Mouse (Mus musculus) neural tube, embryonic 15.5 days (tissue): ENCODE measurements around the gene Timm17a. TPM values are rescaled to one million over a fixed set of nuclear protein-coding genes. Genes with fewer than 3 reads are reported as not detected.
A peak's percentile ranks its signal among the peaks of the same experiment; 100 is the strongest.

Source experiments
- ATAC-seq: fragments of 200-750 bp; cut with Nextera tagmentation; 2 replicates; pipeline ENCODE4 v1.8.0; 2017; ENCODE audit warnings: mild to moderate bottlenecking, moderate TSS enrichment, moderate library complexity; ENCODE audit not compliant: low FRiP score
- H3K27ac ChIP-seq: fragments of 300-500 bp; sonication (generic); replicated peaks from 2 replicates; pipeline ENCODE4 v1.5.1; 2015; ENCODE audit warnings: mild to moderate bottlenecking, inconsistent platforms
- H3K27me3 ChIP-seq: fragments of 300-500 bp; sonication (generic); replicated peaks from 2 replicates; pipeline ENCODE4 v1.6.1; 2015; ENCODE audit warnings: inconsistent platforms
- H3K36me3 ChIP-seq: fragments of 300-500 bp; sonication (generic); 2 replicates; pipeline ENCODE4 v1.6.1; 2015; ENCODE audit warnings: inconsistent platforms
- H3K4me1 ChIP-seq: fragments of 300-500 bp; sonication (generic); 2 replicates; pipeline ENCODE4 v1.6.1; 2015; ENCODE audit warnings: inconsistent platforms
- H3K4me2 ChIP-seq: fragments of 300-500 bp; sonication (generic); 2 replicates; pipeline ENCODE4 v1.6.1; 2015; ENCODE audit warnings: inconsistent platforms, mild to moderate bottlenecking, moderate library complexity
- H3K4me3 ChIP-seq: fragments of 300-500 bp; sonication (generic); replicated peaks from 2 replicates; pipeline ENCODE4 v1.5.1; 2015; ENCODE audit warnings: mild to moderate bottlenecking, inconsistent platforms
- H3K9ac ChIP-seq: fragments of 300-500 bp; sonication (generic); replicated peaks from 2 replicates; pipeline ENCODE4 v1.6.1; 2015; ENCODE audit warnings: mild to moderate bottlenecking, inconsistent platforms
- H3K9me3 ChIP-seq: fragments of 300-500 bp; sonication (generic); replicated peaks from 2 replicates; pipeline ENCODE4 v1.6.1; 2016; ENCODE audit warnings: inconsistent platforms
- WGBS: fragments of 180-500 bp; shearing (Covaris S2); methylation state at CpG from one replicate; pipeline ENCODE4 v1.1.7; 2015; ENCODE audit warnings: mixed read lengths; 5-methylcytosine and 5-hydroxymethylcytosine counted together
- polyA plus RNA-seq: library from polyadenylated mRNA; unstranded; fragments of >200 nt; fragmentation: Nextera tagmentation; extraction: Ambion mirVana; gene quantifications from 2 replicates; pipeline ENCODE4 v1.2.1, GENCODE M21; 2015

Gene Timm17a
- polyA plus RNA-seq, 1 experiment from 2014 or later: 181 TPM

DNA sequence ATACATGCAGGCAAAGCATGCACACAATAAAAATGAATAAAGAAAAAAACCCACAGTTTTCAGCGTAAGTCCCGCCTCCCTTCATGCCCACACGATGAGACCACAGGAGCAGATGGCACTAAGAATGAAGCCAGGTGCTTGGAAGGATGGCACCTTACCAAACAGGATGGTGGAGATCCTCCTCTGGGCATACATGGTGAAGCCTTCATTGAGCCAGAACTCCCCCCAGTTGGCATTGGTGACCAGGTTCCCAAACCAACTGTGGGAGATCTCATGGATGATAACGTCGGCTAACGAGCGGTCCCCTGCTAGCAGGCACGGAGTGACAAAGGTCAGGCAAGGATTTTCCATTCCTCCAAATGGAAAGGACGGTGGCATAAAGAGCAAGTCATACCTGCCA lies 42.2 kb downstream of the Timm17a start:
- Histone ChIP-seq H3K4me1 (no peaks in the 10 kb centered on the region), H3K27me3 (no peaks in the 10 kb centered on the region), H3K36me3 (peaks cover 70% of the 10 kb centered on the region), H3K9me3 (no peaks in the 10 kb centered on the region), H3K27ac (no peak overlapping the region), H3K4me3 (no peak overlapping the region), H3K9ac (no peak overlapping the region), H3K4me2 (no peak overlapping the region)
- ATAC-seq: no peak
- 91% methylated on average over 9 of the region's 9 CpGs for WGBS

DNA sequence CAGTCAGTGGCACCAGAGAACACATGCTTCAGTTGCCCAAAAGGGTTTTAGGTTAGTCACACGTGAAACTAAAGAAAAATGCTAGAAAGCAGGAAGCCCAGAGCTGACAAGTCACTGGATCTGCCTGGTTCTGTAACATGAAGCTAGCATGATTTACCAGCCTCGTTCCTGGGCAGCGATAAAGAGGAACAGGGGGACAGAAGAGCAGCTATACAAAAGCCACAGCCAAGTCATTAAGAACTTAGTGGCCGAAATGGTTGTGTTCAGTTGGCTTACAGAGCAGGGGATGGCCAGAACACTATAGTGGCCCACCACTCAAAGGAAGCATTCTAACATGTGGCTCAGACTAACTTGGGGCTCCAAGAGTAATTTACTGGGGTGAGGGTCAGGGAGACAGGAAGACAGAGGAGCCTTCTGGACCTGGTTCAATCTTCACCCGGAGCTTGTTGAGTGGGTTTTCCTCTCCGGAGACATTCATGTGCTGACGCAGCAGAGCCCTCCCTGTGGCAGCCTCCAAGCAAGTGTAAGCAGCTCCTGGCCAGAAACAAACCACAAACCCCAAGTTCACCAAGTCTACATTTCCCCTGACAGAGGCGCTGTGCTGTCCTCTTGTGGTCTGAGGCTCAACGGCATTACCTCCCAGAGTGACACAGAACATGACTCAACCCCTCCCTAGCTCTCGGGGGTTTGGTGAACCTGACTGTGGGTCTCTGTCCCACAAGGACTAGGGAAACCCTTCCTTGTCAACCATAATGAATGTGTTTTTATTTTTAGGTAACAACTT lies 45.7 kb downstream of the Timm17a start:
- Histone ChIP-seq H3K27ac (no peak overlapping the region), H3K9ac (no peak overlapping the region), H3K4me3 (no peak overlapping the region), H3K36me3 (peaks cover 85% of the 10 kb centered on the region), H3K27me3 (no peaks in the 10 kb centered on the region), H3K9me3 (no peaks in the 10 kb centered on the region), H3K4me2 (no peak overlapping the region), H3K4me1 (no peaks in the 10 kb centered on the region)
- ATAC-seq: no peak
- WGBS: 85% methylated on average over 10 of the region's 10 CpGs

GRCm38 (mm10) chr1:135265834-135266233 lies 47.7 kb downstream of the Timm17a start:
- WGBS: 91% methylated on average over 5 of the region's 5 CpGs
- Histone ChIP-seq H3K36me3 (peaks cover 82% of the 10 kb centered on the region), H3K4me2 (no peak overlapping the region), H3K27me3 (no peaks in the 10 kb centered on the region), H3K9me3 (no peaks in the 10 kb centered on the region), H3K27ac (no peak overlapping the region), H3K9ac (no peak overlapping the region), H3K4me3 (no peak overlapping the region), H3K4me1 (no peaks in the 10 kb centered on the region)
- ATAC-seq: no peak

DNA sequence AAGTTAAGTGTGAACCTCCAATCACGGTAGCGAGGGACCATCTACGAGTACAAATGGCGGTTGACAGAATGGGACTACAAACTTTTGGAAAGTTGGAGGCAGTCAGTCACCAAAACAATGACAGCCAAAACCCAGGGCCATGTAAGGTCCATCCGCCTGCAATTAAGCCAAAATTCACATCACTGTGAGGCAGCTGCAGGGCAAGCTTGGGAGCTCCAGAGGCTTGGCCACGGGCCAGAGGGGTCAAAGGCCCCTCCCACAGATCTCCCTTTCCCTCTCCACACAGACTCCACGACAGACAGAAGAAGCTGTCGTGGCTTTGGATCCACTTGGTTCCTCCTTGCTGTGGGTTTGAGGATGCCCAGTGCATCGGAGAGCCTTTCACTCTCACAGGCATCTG lies 50.3 kb downstream of the Timm17a start:
- no peak for ATAC-seq
- WGBS: 84% methylated on average over 9 of the region's 9 CpGs
- H3K9ac ChIP-seq: no peak overlapping the region
- H3K4me2 ChIP-seq: no peak overlapping the region
- no peak overlapping the region for H3K27ac ChIP-seq
- no peaks in the 10 kb centered on the region for H3K27me3 ChIP-seq
- no peak overlapping the region for H3K4me3 ChIP-seq
- H3K36me3 ChIP-seq: peaks cover 66% of the 10 kb centered on the region
- H3K4me1 ChIP-seq: peaks cover 8% of the 10 kb centered on the region
- H3K9me3 ChIP-seq: no peaks in the 10 kb centered on the region

- H3K4me3 ChIP-seq: no peak overlapping the region
- H3K27ac ChIP-seq: no peak overlapping the region
- H3K9me3 ChIP-seq: no peaks in the 10 kb centered on the region
- H3K27me3 ChIP-seq: no peaks in the 10 kb centered on the region
- WGBS: 92% methylated on average over 3 of the region's 3 CpGs
- H3K4me2 ChIP-seq: no peak overlapping the region
- H3K36me3 ChIP-seq: peaks cover 57% of the 10 kb centered on the region
- ATAC-seq: no peak
- peaks cover 13% of the 10 kb centered on the region for H3K4me1 ChIP-seq
- no peak overlapping the region for H3K9ac ChIP-seq
Observed at GRCm38 (mm10) chr1:135262329-135262728, 51.2 kb downstream of the Timm17a start.

DNA sequence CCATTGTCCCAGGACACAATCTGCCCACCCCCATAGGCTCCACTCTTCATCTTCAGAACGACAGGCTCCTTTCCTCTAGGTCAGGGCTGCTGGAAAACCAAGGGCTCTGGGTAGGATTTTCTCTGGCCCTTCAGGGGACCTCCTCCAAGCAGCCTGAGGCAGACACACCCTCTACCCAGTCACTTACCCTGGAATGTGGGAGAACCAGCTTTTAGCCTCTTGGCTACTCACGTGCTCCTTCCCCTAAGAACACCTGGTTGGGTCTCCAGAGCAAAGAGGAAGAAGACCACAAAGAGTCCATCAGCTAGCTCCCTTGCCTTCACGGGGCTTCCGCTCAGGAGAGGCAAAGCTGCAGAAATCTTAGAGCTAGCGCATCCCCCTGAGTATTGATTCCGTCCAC lies 52.6 kb downstream of the Timm17a start:
- Histone ChIP-seq H3K27ac (no peak overlapping the region), H3K4me1 (peaks cover 13% of the 10 kb centered on the region), H3K4me3 (no peak overlapping the region), H3K4me2 (no peak overlapping the region), H3K27me3 (no peaks in the 10 kb centered on the region), H3K9me3 (no peaks in the 10 kb centered on the region), H3K36me3 (peaks cover 43% of the 10 kb centered on the region), H3K9ac (no peak overlapping the region)
- 71% methylated on average over 6 of the region's 6 CpGs for WGBS
- no peak for ATAC-seq

DNA sequence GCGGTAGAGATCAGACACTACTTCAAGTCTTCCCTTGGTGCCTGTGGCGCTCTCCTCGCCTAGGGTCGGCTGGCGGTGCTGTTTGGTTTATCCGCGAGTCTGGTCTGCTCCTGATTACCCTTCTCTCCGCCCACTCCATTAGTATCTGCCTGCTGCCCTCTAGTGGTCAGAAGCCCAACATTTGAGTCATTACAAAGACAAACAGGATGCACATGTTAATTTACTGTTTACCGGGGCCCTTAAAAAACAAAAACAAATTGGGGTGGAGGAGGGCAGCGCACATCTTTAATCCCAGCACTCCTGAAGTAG lies 54.5 kb downstream of the Timm17a start:
- WGBS: 1% methylated on average over 10 of the region's 10 CpGs
- no peak overlapping the region; the same call in 1 of the 2 replicates for H3K4me3 ChIP-seq
- peak overlapping the region; percentile 33; the same call in 1 of the 2 replicates for H3K27ac ChIP-seq

GRCm38 (mm10) chr1:135258380-135259127 lies 55.0 kb downstream of the Timm17a start, which contains the start of gene Elf3:
TSS of gene Elf3 (minus strand) at chr1:135258568.
- peak; percentile 38; the same call in 1 of the 2 replicates for ATAC-seq
- Histone ChIP-seq H3K4me2 (peak within 1 kb of the TSS; percentile 56), H3K4me1 (peaks cover 13% of the 10 kb centered on the region), H3K27ac (peak within 1 kb of the TSS; percentile 33; the same call in 1 of the 2 replicates), H3K4me3 (no peak within 1 kb of the TSS; the same call in 1 of the 2 replicates), H3K36me3 (peaks cover 20% of the 10 kb centered on the region), H3K9ac (no peak within 1 kb of the TSS), H3K9me3 (no peaks in the 10 kb centered on the region), H3K27me3 (no peaks in the 10 kb centered on the region)
- 8% methylated on average over 19 of the region's 19 CpGs for WGBS

More for the DNA sequence above, 54.5 kb downstream of the Timm17a start:
- ATAC-seq: peak; percentile 86
- Histone ChIP-seq H3K27me3 (no peaks in the 10 kb centered on the region), H3K36me3 (peaks cover 25% of the 10 kb centered on the region), H3K4me2 (peak overlapping the region; percentile 56), H3K9ac (no peak overlapping the region), H3K4me1 (peaks cover 13% of the 10 kb centered on the region), H3K9me3 (no peaks in the 10 kb centered on the region)

DNA sequence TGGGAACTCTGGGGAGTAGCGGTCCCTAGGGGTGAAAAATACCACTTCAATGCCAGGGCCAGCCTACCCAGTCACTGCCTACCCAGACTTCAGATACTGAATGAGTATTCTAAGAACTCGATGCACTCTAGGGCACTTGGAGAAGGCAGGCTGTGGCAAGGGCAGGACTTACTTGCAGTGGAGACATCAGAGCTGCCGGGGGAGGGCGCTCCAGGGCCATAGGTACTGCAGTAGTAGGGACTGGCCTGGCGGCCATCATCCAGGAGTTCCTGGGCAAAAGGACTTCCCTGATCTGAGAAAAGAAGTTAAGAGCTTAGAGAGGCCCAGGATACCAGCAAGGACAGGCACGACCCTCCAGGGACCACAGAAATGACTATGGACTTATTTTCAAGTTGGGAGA lies 57.3 kb downstream of the Timm17a start:
- Histone ChIP-seq H3K36me3 (peaks cover under 1% of the 10 kb centered on the region; the same call in 1 of the 2 replicates), H3K4me3 (no peak overlapping the region), H3K27me3 (no peaks in the 10 kb centered on the region), H3K27ac (no peak overlapping the region), H3K4me2 (no peak overlapping the region), H3K9me3 (no peaks in the 10 kb centered on the region), H3K9ac (no peak overlapping the region), H3K4me1 (peaks cover 13% of the 10 kb centered on the region)
- WGBS: 79% methylated on average over 6 of the region's 6 CpGs
- no peak for ATAC-seq

DNA sequence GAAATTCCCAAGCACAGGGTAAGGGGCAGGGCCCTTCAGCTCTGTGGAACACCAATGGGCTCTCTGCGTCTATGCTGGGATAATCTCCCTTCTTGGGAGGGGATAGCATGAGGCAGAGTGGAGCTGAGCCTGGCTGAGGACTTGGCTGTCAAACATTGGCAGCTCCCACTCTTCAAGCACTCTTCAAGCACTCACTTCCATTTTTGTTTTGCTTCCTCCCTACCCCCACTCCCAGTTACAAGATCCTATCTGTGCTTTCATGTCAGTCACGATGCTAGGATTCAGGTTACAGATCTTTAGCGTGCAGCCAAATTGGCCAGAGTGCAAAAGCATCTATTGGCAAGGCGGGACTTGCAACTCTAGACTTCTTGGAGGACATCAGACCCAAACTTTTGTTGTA lies 60.7 kb downstream of the Timm17a start:
- Histone ChIP-seq H3K9me3 (no peaks in the 10 kb centered on the region), H3K36me3 (no peaks in the 10 kb centered on the region), H3K4me1 (peaks cover 8% of the 10 kb centered on the region), H3K4me3 (no peak overlapping the region), H3K9ac (no peak overlapping the region), H3K4me2 (no peak overlapping the region), H3K27ac (no peak overlapping the region), H3K27me3 (no peaks in the 10 kb centered on the region)
- WGBS: 73% methylated on average over 4 of the region's 4 CpGs
- ATAC-seq: no peak

GRCm38 (mm10) chr1:135251405-135251804 lies 62.2 kb downstream of the Timm17a start:
- Histone ChIP-seq H3K9me3 (no peaks in the 10 kb centered on the region), H3K4me3 (no peak overlapping the region), H3K27me3 (no peaks in the 10 kb centered on the region), H3K9ac (no peak overlapping the region), H3K4me2 (no peak overlapping the region), H3K36me3 (no peaks in the 10 kb centered on the region), H3K27ac (no peak overlapping the region), H3K4me1 (peaks cover 8% of the 10 kb centered on the region)
- 79% methylated on average over 8 of the region's 8 CpGs for WGBS
- ATAC-seq: no peak

DNA sequence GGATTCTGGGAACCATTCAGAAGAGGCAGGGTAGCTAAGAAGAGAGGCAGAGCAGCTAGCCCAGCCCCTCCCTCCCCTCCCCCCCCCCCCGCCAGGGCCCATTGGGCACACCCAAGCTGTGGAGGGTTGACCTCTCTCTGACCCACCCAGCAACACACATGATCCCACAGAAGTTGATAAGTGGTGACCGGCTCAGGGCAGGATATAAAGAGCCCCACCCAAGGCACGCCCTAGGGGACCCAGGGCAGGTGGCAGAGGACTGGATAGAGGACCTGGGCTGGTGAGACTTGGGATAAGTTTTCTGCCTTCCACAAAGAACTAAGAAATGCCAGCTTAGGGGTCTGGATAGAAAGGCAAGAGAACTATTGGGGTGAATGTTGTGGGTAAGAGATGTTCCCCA lies 62.9 kb downstream of the Timm17a start:
- Histone ChIP-seq H3K27ac (no peak overlapping the region), H3K36me3 (no peaks in the 10 kb centered on the region), H3K9me3 (no peaks in the 10 kb centered on the region), H3K27me3 (no peaks in the 10 kb centered on the region), H3K4me2 (no peak overlapping the region), H3K4me3 (no peak overlapping the region), H3K4me1 (peaks cover 8% of the 10 kb centered on the region), H3K9ac (no peak overlapping the region)
- ATAC-seq: no peak
- WGBS: 72% methylated on average over 2 of the region's 3 CpGs
